Mouse (Mus musculus): ENCODE measurements around the gene Gm11238.
"Not testable (repeated sequence)": the region's sequence is repeated elsewhere in the genome, so short reads cannot be mapped to it uniquely, and the experiment has no call there.

The Gm11238 gene

DNA sequence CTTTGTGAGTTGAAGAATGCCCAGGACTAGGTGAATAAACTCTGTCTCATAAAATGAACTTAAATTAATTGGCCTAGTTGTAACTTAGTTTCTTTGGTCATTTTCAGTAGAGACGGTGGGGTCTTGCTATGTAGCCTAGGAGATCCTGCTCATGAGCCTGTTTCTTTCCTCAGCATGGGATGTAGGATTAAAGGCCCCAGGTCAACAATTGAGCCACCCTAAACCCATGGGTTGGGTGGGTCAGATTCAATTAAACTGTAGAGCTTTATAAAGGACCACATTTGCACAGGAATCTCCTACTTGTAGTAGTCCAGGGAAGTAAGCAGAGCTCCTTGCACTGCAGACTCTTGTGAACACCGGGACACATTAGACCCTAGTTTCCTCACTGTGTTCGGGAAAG is at the start of gene Gm11238:
Gene Gm11238, plus strand, starts transcription at position 301 of the 400 bp plus-strand sequence.
- DNase-seq (ENCODE audit: low spot score in 2 of 2): not testable (repeated sequence)

DNA sequence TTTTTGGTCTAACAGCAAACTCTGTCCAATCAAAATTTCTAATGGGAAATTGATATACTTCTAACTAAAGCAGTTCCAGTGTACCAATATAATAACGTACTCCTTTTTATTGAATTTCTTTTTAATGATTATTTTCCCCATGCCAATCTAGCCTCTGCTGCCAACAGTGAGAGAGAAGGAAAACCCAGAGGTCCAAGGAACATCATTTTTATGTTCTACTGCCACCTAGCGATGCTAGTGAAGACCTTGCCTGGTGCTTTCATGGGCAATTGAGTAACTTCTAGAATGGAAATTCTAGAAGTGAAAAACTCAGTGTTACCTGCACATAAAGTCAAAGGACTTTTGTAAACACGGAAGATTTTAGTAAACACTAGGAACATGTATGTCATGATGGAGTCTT is 8.4 kb upstream of the Gm11238 start:
- DNase-seq (ENCODE audit: low spot score in 2 of 2): peak in 1 of 2 experiments; percentile 3

DNA sequence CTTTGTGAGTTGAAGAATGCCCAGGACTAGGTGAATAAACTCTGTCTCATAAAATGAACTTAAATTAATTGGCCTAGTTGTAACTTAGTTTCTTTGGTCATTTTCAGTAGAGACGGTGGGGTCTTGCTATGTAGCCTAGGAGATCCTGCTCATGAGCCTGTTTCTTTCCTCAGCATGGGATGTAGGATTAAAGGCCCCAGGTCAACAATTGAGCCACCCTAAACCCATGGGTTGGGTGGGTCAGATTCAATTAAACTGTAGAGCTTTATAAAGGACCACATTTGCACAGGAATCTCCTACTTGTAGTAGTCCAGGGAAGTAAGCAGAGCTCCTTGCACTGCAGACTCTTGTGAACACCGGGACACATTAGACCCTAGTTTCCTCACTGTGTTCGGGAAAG is 15.0 kb downstream of the Gm11238 start, which contains the start of gene Gm11237:
Gene Gm11237, plus strand, starts transcription at position 301 of the 400 bp plus-strand sequence.
- DNase-seq (ENCODE audit: low spot score in 2 of 2): not testable (repeated sequence)

DNA sequence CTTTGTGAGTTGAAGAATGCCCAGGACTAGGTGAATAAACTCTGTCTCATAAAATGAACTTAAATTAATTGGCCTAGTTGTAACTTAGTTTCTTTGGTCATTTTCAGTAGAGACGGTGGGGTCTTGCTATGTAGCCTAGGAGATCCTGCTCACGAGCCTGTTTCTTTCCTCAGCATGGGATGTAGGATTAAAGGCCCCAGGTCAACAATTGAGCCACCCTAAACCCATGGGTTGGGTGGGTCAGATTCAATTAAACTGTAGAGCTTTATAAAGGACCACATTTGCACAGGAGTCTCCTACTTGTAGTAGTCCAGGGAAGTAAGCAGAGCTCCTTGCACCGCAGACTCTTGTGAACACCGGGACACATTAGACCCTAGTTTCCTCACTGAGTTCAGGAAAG is 30.1 kb downstream of the Gm11238 start, which contains the start of gene Gm11236:
Gene Gm11236, plus strand, starts transcription at position 301 of the 400 bp plus-strand sequence.
- not testable (repeated sequence) for DNase-seq (ENCODE audit: low spot score in 2 of 2)

DNA sequence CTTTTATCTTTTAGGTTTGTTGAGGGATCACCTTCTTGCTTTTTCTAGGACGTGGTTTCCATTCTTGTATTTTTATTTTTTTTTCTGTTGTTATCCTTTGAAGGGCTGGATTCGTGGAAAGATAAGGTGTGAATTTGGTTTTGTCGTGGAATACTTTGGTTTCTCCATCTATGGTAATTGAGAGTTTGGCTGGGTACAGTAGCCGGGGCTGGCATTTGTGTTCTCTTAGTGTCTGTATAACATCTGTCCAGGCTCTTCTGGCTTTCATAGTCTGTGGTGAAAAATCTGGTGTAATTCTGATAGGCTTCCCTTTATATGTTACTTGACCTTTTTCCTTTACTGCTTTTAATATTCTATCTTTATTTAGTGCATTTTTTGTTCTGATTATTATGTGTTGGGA is 54.2 kb downstream of the Gm11238 start:
- DNase-seq (ENCODE audit: low spot score in 2 of 2): peak in 1 of 2 experiments; percentile 18

DNA sequence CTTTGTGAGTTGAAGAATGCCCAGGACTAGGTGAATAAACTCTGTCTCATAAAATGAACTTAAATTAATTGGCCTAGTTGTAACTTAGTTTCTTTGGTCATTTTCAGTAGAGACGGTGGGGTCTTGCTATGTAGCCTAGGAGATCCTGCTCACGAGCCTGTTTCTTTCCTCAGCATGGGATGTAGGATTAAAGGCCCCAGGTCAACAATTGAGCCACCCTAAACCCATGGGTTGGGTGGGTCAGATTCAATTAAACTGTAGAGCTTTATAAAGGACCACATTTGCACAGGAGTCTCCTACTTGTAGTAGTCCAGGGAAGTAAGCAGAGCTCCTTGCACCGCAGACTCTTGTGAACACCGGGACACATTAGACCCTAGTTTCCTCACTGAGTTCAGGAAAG is 60.4 kb downstream of the Gm11238 start, which contains the start of gene Gm11239:
Gene Gm11239, plus strand, starts transcription at position 301 of the 400 bp plus-strand sequence.
- DNase-seq (ENCODE audit: low spot score in 2 of 2): not testable (repeated sequence)

DNA sequence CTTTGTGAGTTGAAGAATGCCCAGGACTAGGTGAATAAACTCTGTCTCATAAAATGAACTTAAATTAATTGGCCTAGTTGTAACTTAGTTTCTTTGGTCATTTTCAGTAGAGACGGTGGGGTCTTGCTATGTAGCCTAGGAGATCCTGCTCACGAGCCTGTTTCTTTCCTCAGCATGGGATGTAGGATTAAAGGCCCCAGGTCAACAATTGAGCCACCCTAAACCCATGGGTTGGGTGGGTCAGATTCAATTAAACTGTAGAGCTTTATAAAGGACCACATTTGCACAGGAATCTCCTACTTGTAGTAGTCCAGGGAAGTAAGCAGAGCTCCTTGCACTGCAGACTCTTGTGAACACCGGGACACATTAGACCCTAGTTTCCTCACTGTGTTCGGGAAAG is 75.5 kb downstream of the Gm11238 start, which contains the start of gene Gm428:
Gene Gm428, plus strand, starts transcription at position 301 of the 400 bp plus-strand sequence.
- not testable (repeated sequence) for DNase-seq (ENCODE audit: low spot score in 2 of 2)
